Comparison of ENCODE assay signal across 19 mouse cellular contexts in genomic region chr15:81650636-81651035, GRCm38 (mm10). TPM values are rescaled to one million over a fixed set of nuclear protein-coding genes. Genes with fewer than 3 reads are reported as not detected.
DNase-seq lines count a peak whose midpoint lies in the region; ATAC-seq lines count a peak whose summit lies in the region.
"Had no signal": no experiment of that assay in that cellular context is flagged by ENCODE, and none has a peak within 500 bp of the region (broad histone marks: within the 10 kb centered on the region; RNA-seq: fewer than 3 reads in every experiment).

No protein-coding gene starts in this region.

- no peak for ATAC-seq in kidney, embryonic 14.5 days (ENCODE audit: low FRiP score, low TSS enrichment)
- ATAC-seq: inflammation-experienced regulatory T-cells, adult 6 months had no signal

- 90% methylated on average over 7 of the region's 7 CpGs for WGBS in kidney, embryonic 14.5 days

- peaks cover 56% of the 10 kb centered on the region for H3K36me3 ChIP-seq in kidney, embryonic 14.5 days (ENCODE audit: control insufficient read depth, insufficient read depth, low read length)

- no peak overlapping the region for H3K27ac ChIP-seq in kidney, embryonic 14.5 days (ENCODE audit: low read depth, low read length)
- H3K27ac ChIP-seq: embryonic facial prominence, embryonic 15.5 days; limb, embryonic 12.5 days; liver, embryonic 14.5 days; midbrain, embryonic 10.5 days; stomach, postnatal 0 days had no signal

- DNase-seq in gastrocnemius, adult 18-20 months (ENCODE audit: low spot score) = peak; percentile 20
- DNase-seq in gastrocnemius, postnatal 25 days = no peak
- peak; percentile 25 for DNase-seq in kidney, postnatal 10 days
- peak; percentile 86 for DNase-seq in brain, adult 2 months (ENCODE audit: low read depth, low spot score)
- DNase-seq in cerebellum, adult 8-10 months = peak; percentile 75
- DNase-seq in ovary, postnatal 10 days (ENCODE audit: low spot score) = no peak
- no peak for DNase-seq in frontal cortex, adult 2 months (ENCODE audit: extremely low spot score in 1 of 2, low spot score in 1 of 2)
- DNase-seq: heart, postnatal 4 days; lung, postnatal 10 days had no signal

- H3K4me3 ChIP-seq in kidney, embryonic 14.5 days (ENCODE audit: low read length) = no peak overlapping the region
- H3K4me3 ChIP-seq: embryonic facial prominence, embryonic 15.5 days; forebrain, embryonic 12.5 days; limb, embryonic 12.5 days; midbrain, embryonic 10.5 days had no signal

- no peaks in the 10 kb centered on the region for H3K4me1 ChIP-seq in kidney, embryonic 14.5 days (ENCODE audit: control insufficient read depth, insufficient read depth, low read length)
- H3K4me1 ChIP-seq: embryonic facial prominence, embryonic 15.5 days; forebrain, embryonic 12.5 days; limb, embryonic 12.5 days; midbrain, embryonic 10.5 days had no signal

- no peaks in the 10 kb centered on the region; the same call in 1 of the 2 replicates for H3K9me3 ChIP-seq in kidney, embryonic 14.5 days (ENCODE audit: control insufficient read depth, low read length)
- H3K9me3 ChIP-seq: embryonic facial prominence, embryonic 15.5 days; forebrain, embryonic 12.5 days; limb, embryonic 12.5 days; midbrain, embryonic 10.5 days had no signal

- no peaks in the 10 kb centered on the region for H3K27me3 ChIP-seq in kidney, embryonic 14.5 days (ENCODE audit: control insufficient read depth, insufficient read depth, low read length)
- H3K27me3 ChIP-seq: embryonic facial prominence, embryonic 15.5 days; forebrain, embryonic 12.5 days; limb, embryonic 12.5 days; Patski had no signal

- H3K9ac ChIP-seq in kidney, embryonic 14.5 days (ENCODE audit: low read depth, low read length) = no peak overlapping the region
- H3K9ac ChIP-seq: embryonic facial prominence, embryonic 15.5 days; forebrain, embryonic 12.5 days; limb, embryonic 12.5 days; liver, embryonic 14.5 days had no signal

- no peak overlapping the region for H3K4me2 ChIP-seq in kidney, embryonic 14.5 days (replicated peaks; ENCODE audit: low read depth, low read length)
- H3K4me2 ChIP-seq: embryonic facial prominence, embryonic 15.5 days; forebrain, embryonic 12.5 days; heart, embryonic 11.5 days; limb, embryonic 12.5 days had no signal

RNA-seq across cellular contexts. Expression of gene L3mbtl2, which starts 13.1 kb away (rescaled TPM):
- 1 to 10 TPM; 7.7 to 8.7 TPM for total RNA-seq in gastrocnemius, adult 18-20 months (2021)
- total RNA-seq in gastrocnemius, postnatal 25 days (2021) = 1 to 10 TPM; 5.7 to 7.0 TPM
- polyA plus RNA-seq in kidney, embryonic 14.5 days (2014; fragmentation: Nextera tagmentation; extraction: Ambion mirVana) = 16.0 and 26.0 TPM in 2 replicates
- polyA plus RNA-seq in frontal cortex, adult 2 months (2012; rRNA removed) = 28.8 and 30.3 TPM in 2 replicates

RNA-seq across cellular contexts. Expression of gene Chadl, which starts 46.5 kb away (rescaled TPM):
- 1 to 10 TPM; 1.2 to 1.4 TPM for total RNA-seq in gastrocnemius, adult 18-20 months (2021)
- total RNA-seq in gastrocnemius, postnatal 25 days (2021) = 1 to 10 TPM in 1 of 2 experiments, under 1 TPM in 1; 0.70 to 1.2 TPM
- polyA plus RNA-seq in kidney, embryonic 14.5 days (2014; fragmentation: Nextera tagmentation; extraction: Ambion mirVana) = 5.0 and 5.3 TPM in 2 replicates
- 20.2 and 20.8 TPM in 2 replicates for polyA plus RNA-seq in frontal cortex, adult 2 months (2012; rRNA removed)

Comparison
In these comparisons a context has a peak if more than half of its experiments do, and no peak if none do; other contexts are left out.
1. DNase-seq: peak in gastrocnemius, adult 18-20 months (single experiment), kidney, postnatal 10 days (single experiment), brain, adult 2 months (single experiment) and cerebellum, adult 8-10 months (single experiment); none in gastrocnemius, postnatal 25 days (single experiment), ovary, postnatal 10 days (single experiment) and frontal cortex, adult 2 months (0 of 2).